Mouse (Mus musculus) CH12.LX (cell line): ENCODE data around the gene Cib1. TPM values are rescaled to one million over a fixed set of nuclear protein-coding genes. Genes with fewer than 3 reads are reported as not detected.

ENCODE experiments used
- DNase-seq: peaks from one replicate; pipeline ENCODE4 v3.0.0-alpha.2; 2013; ENCODE audit errors: extremely low read depth
- H3K27ac ChIP-seq: 2 replicates; pipeline ENCODE4 v1.5.1; 2012; ENCODE audit warnings: low read depth, mild to moderate bottlenecking, control low read depth, moderate library complexity; ENCODE audit not compliant: insufficient read depth
- H3K27me3 ChIP-seq: replicated peaks from 2 replicates; pipeline ENCODE3; 2012; ENCODE audit warnings: inconsistent platforms
- H3K36me3 ChIP-seq, 2 experiments: replicated peaks in 1 of 2; 2 replicates each; pipeline versions ENCODE3 to v1.6.1; 2012; ENCODE audit warnings: inconsistent platforms in 1 of 2, low read length in 1 of 2, mild to moderate bottlenecking in 1 of 2, mixed read lengths in 1 of 2, moderate library complexity in 1 of 2; ENCODE audit not compliant: control insufficient read depth in 1 of 2, insufficient read depth in 1 of 2
- H3K4me1 ChIP-seq, 2 experiments: 2 replicates each; pipeline ENCODE4 v1.6.1; 2012; ENCODE audit warnings: inconsistent platforms in 1 of 2, moderate library complexity in 1 of 2; ENCODE audit not compliant: insufficient read depth in 2 of 2, control insufficient read depth in 1 of 2
- H3K4me2 ChIP-seq: 2 replicates; pipeline ENCODE4 v1.6.1; 2012; ENCODE audit warnings: low read depth, mild to moderate bottlenecking, control low read depth; ENCODE audit not compliant: poor library complexity, insufficient read depth, severe bottlenecking
- H3K4me3 ChIP-seq, 3 experiments: fragments of 150-350 bp in 1 of 3; sonication (generic) in 1 of 3; replicated peaks in 1 of 3; 2 replicates each; pipeline versions ENCODE3 to v1.5.1; 2011 to 2012; ENCODE audit warnings: low read depth in 2 of 3, low read length in 2 of 3, mild to moderate bottlenecking in 2 of 3, moderate library complexity in 2 of 3, control low read depth in 1 of 3, improper control_type of control experiment in 1 of 3, inconsistent platforms in 1 of 3, mixed read lengths in 1 of 3; ENCODE audit not compliant: poor library complexity in 1 of 3
- H3K79me2 ChIP-seq: replicated peaks from 2 replicates; pipeline ENCODE4 v1.6.1; 2012; ENCODE audit warnings: mild to moderate bottlenecking, moderate library complexity; ENCODE audit not compliant: control insufficient read depth, poor library complexity, insufficient read depth, severe bottlenecking; ENCODE audit errors: extremely low read depth
- H3K9ac ChIP-seq: 2 replicates; pipeline ENCODE4 v1.6.1; 2012; ENCODE audit warnings: low read depth, mild to moderate bottlenecking, control low read depth, moderate library complexity; ENCODE audit not compliant: insufficient read depth
- H3K9me3 ChIP-seq: replicated peaks from 2 replicates; pipeline ENCODE3; 2012; ENCODE audit warnings: low read length, inconsistent platforms, mixed read lengths
- BHLHE40 ChIP-seq: IDR thresholded peaks from 2 replicates; pipeline ENCODE4 v1.6.1; 2011; ENCODE audit warnings: mild to moderate bottlenecking, low read depth, low read length, improper control_type of control experiment
- CHD1 ChIP-seq: IDR thresholded peaks from 2 replicates; pipeline ENCODE4 v1.6.1; 2012; ENCODE audit warnings: low read depth, low read length, improper control_type of control experiment, inconsistent platforms
- EP300 ChIP-seq: IDR thresholded peaks from 2 replicates; pipeline ENCODE4 v1.6.1; 2011; ENCODE audit warnings: low read length, improper control_type of control experiment
- GABPA ChIP-seq: IDR thresholded peaks from 2 replicates; pipeline ENCODE4 v1.6.1; 2012; ENCODE audit warnings: low read depth, low read length, improper control_type of control experiment, inconsistent platforms; ENCODE audit not compliant: insufficient replicate concordance
- IRF4 ChIP-seq: IDR thresholded peaks from 2 replicates; pipeline ENCODE4 v1.6.1; 2014; ENCODE audit warnings: low read depth, mild to moderate bottlenecking, inconsistent platforms, low read length, improper control_type of control experiment
- JUN ChIP-seq: IDR thresholded peaks from 2 replicates; pipeline ENCODE4 v1.6.1; 2011; ENCODE audit warnings: low read depth, mild to moderate bottlenecking, low read length, improper control_type of control experiment, moderate library complexity; ENCODE audit not compliant: insufficient read depth
- JUND ChIP-seq: conservative IDR thresholded peaks from 2 replicates; pipeline ENCODE4 v1.6.1; 2011; ENCODE audit warnings: low read depth, low read length, improper control_type of control experiment
- KAT2A ChIP-seq: IDR thresholded peaks from 2 replicates; pipeline ENCODE4 v1.6.1; 2012; ENCODE audit warnings: low read length, improper control_type of control experiment, inconsistent platforms; ENCODE audit not compliant: insufficient replicate concordance
- MEF2A ChIP-seq: IDR thresholded peaks from 2 replicates; pipeline ENCODE4 v1.6.1; 2014; ENCODE audit warnings: low read depth, mild to moderate bottlenecking, inconsistent platforms, low read length, improper control_type of control experiment, borderline replicate concordance
- MYC ChIP-seq: IDR thresholded peaks from 2 replicates; pipeline ENCODE4 v1.6.1; 2011; ENCODE audit warnings: low read depth, mild to moderate bottlenecking, improper control_type of control experiment, low read length
- NELFE ChIP-seq: IDR thresholded peaks from 2 replicates; pipeline ENCODE4 v1.6.1; 2011; ENCODE audit warnings: low read depth, low read length, improper control_type of control experiment
- NRF1 ChIP-seq: IDR thresholded peaks from 2 replicates; pipeline ENCODE4 v1.6.1; 2014; ENCODE audit warnings: low read depth, mild to moderate bottlenecking, inconsistent platforms, low read length, improper control_type of control experiment, moderate library complexity
- PAX5 ChIP-seq: IDR thresholded peaks from 2 replicates; pipeline ENCODE4 v1.6.1; 2012; ENCODE audit warnings: low read length, inconsistent platforms, mixed read lengths
- RAD21 ChIP-seq: IDR thresholded peaks from 2 replicates; pipeline ENCODE4 v1.6.1; 2011; ENCODE audit warnings: low read depth, mild to moderate bottlenecking, low read length, improper control_type of control experiment, moderate library complexity
- SMC3 ChIP-seq: IDR thresholded peaks from 2 replicates; pipeline ENCODE4 v1.6.1; 2011; ENCODE audit warnings: low read depth, low read length, improper control_type of control experiment
- ZC3H11A ChIP-seq: IDR thresholded peaks from 2 replicates; pipeline ENCODE4 v1.6.1; 2012; ENCODE audit warnings: low read depth, mild to moderate bottlenecking, inconsistent platforms, low read length, improper control_type of control experiment
- ZMIZ1 ChIP-seq: IDR thresholded peaks from 2 replicates; pipeline ENCODE4 v1.6.1; 2012; ENCODE audit warnings: low read depth, mild to moderate bottlenecking, inconsistent platforms, low read length, improper control_type of control experiment
- ZNF384 ChIP-seq: IDR thresholded peaks from 2 replicates; pipeline ENCODE4 v1.6.1; 2012; ENCODE audit warnings: low read depth, low read length, improper control_type of control experiment, inconsistent platforms
- dilution Hi-C: fragments of 300-500 bp; cut with MboI; formaldehyde crosslinking; loops from 2 replicates; pipeline ENCODE4 v1.14.3; 2020; ENCODE audit warnings: low sequenced_read_pairs; ENCODE audit not compliant: extremely low pct_unique_long_range_greater_than_20kb, extremely low pct_ligation_motif_present
- in situ Hi-C: fragments of 300-500 bp; cut with MboI; formaldehyde crosslinking; loops from 3 replicates; pipeline ENCODE4 v1.14.3; 2019; ENCODE audit warnings: low sequenced_read_pairs, low pct_ligation_motif_present, low pct_unique_long_range_greater_than_20kb, mixed read lengths
- polyA plus RNA-seq: library from polyadenylated mRNA; unstranded; fragments of >175 nt; gene quantifications from 2 replicates; pipeline ENCODE4 v1.2.1, GENCODE M21; 2012; ENCODE audit warnings: low read depth; ENCODE audit not compliant: insufficient read length
- total RNA-seq, 2 experiments: library from RNA; depleted of rRNA; stranded (reverse); fragments of 300-350 nt in 1 of 2; fragments of >200 nt in 1 of 2; gene quantifications; 2 replicates each; pipeline ENCODE4 v1.2.3; 2012 to 2014

The Cib1 gene
- total and polyA plus RNA-seq, 3 experiments: 29.1 to 73.1 (median 48.1) TPM

GRCm38 (mm10) chr7:80183466-80183865 is 49.1 kb downstream of the Cib1 start:
- TF ChIP-seq MEF2A: peak; percentile 14; the same call in 1 of the 2 replicates
- peak; percentile 86 for TF ChIP-seq ZNF384
- TF ChIP-seq EP300: no peak
- Histone ChIP-seq H3K79me2 (no peaks in the 10 kb centered on the region), H3K4me1 (peaks cover 13 to 62% of the 10 kb centered on the region in 2 experiments), H3K27me3 (no peaks in the 10 kb centered on the region), H3K9ac (peak overlapping the region; percentile 9; the same call in 1 of the 2 replicates), H3K9me3 (peaks cover 4% of the 10 kb centered on the region), H3K27ac (peak overlapping the region; percentile 77), H3K36me3 (no peaks in the 10 kb centered on the region), H3K4me3 (no peak overlapping the region), H3K4me2 (no peak overlapping the region)
- DNase-seq: no peak
- dilution Hi-C loops (no loop called here), in situ Hi-C loops (no loop called here)

- TF ChIP-seq EP300: 0 out of 2 replicates have a peak, but pooled peaks have one; percentile 23
- TF ChIP-seq ZC3H11A: no peak
- TF ChIP-seq IRF4: no peak
- no peak for TF ChIP-seq KAT2A
- no peak for TF ChIP-seq RAD21
- TF ChIP-seq MYC: peak; percentile 37; the same call in 1 of the 2 replicates
- TF ChIP-seq CHD1: no peak
- no peak for TF ChIP-seq BHLHE40
- no peak for TF ChIP-seq ZMIZ1
- TF ChIP-seq MEF2A: 0 out of 2 replicates have a peak, but pooled peaks have one; percentile 3
- no peak for TF ChIP-seq NELFE
- no peak for TF ChIP-seq PAX5
- TF ChIP-seq JUN: no peak
- no peak for TF ChIP-seq SMC3
- no peak for TF ChIP-seq NRF1
- TF ChIP-seq JUND: no peak
- no peak for TF ChIP-seq GABPA
- TF ChIP-seq, all 38 proteins: peak for 3
- H3K4me1 ChIP-seq: peaks cover 17 to 67% of the 10 kb centered on the region in 2 experiments
- dilution Hi-C loops (no loop called here), in situ Hi-C loops (no loop called here)
- H3K27me3 ChIP-seq: no peaks in the 10 kb centered on the region
- H3K27ac ChIP-seq: peak overlapping the region; percentile 61
- no peak overlapping the region for H3K4me3 ChIP-seq
- H3K79me2 ChIP-seq: no peaks in the 10 kb centered on the region
- H3K9me3 ChIP-seq: peaks cover 15% of the 10 kb centered on the region
- no peak overlapping the region for H3K9ac ChIP-seq
- no peaks in the 10 kb centered on the region for H3K36me3 ChIP-seq
- H3K4me2 ChIP-seq: peak overlapping the region; percentile 8; the same call in 1 of the 2 replicates
- no peak for DNase-seq
Observed at GRCm38 (mm10) chr7:80182139-80182538, 50.5 kb downstream of the Cib1 start.
